Mouse (Mus musculus) MEL (cell line): ENCODE results near the gene Vti1a. TPM values are rescaled to one million over a fixed set of nuclear protein-coding genes. Genes with fewer than 3 reads are reported as not detected.

ENCODE experiments used
- DNase-seq: peaks from one replicate; pipeline ENCODE4 v3.0.0; 2011; ENCODE audit warnings: low read depth, low spot score
- H3K27ac ChIP-seq: 2 replicates; pipeline ENCODE4 v1.5.1; 2012; ENCODE audit warnings: low read depth, mild to moderate bottlenecking, control low read depth, low read length, moderate library complexity; ENCODE audit not compliant: control insufficient read depth
- H3K27me3 ChIP-seq, 2 experiments: fragments of 150-350 bp in 1 of 2; sonication (generic) in 1 of 2; 2 replicates each; pipeline ENCODE4 v1.6.1; 2012; ENCODE audit warnings: low read length in 2 of 2, mild to moderate bottlenecking in 2 of 2, improper control_type of control experiment in 1 of 2, moderate library complexity in 1 of 2; ENCODE audit not compliant: insufficient read depth in 2 of 2, control insufficient read depth in 1 of 2
- H3K36me3 ChIP-seq, 2 experiments: 2 replicates each; pipeline ENCODE4 v1.6.1; 2012 to 2014; ENCODE audit warnings: low read length in 2 of 2, improper control_type of control experiment in 1 of 2, inconsistent platforms in 1 of 2, mild to moderate bottlenecking in 1 of 2; ENCODE audit not compliant: insufficient read depth in 2 of 2, control insufficient read depth in 1 of 2
- H3K4me1 ChIP-seq, 2 experiments: fragments of 150-350 bp in 1 of 2; sonication (generic) in 1 of 2; 2 replicates each; pipeline ENCODE4 v1.6.1; 2012; ENCODE audit warnings: low read length in 2 of 2, improper control_type of control experiment in 1 of 2, mild to moderate bottlenecking in 1 of 2; ENCODE audit not compliant: insufficient read depth in 2 of 2, control insufficient read depth in 1 of 2
- H3K4me3 ChIP-seq, 2 experiments: fragments of 150-350 bp in 1 of 2; sonication (generic) in 1 of 2; 2 replicates each; pipeline ENCODE4 v1.5.1; 2012; ENCODE audit warnings: low read depth in 2 of 2, low read length in 2 of 2, mild to moderate bottlenecking in 2 of 2, moderate library complexity in 2 of 2, control low read depth in 1 of 2, improper control_type of control experiment in 1 of 2; ENCODE audit not compliant: control insufficient read depth in 1 of 2, insufficient read depth in 1 of 2
- H3K79me2 ChIP-seq: 2 replicates; pipeline ENCODE4 v1.6.1; 2012; ENCODE audit warnings: mild to moderate bottlenecking, low read length, moderate library complexity; ENCODE audit not compliant: control insufficient read depth, poor library complexity, insufficient read depth
- H3K9ac ChIP-seq: 2 replicates; pipeline ENCODE4 v1.6.1; 2012; ENCODE audit warnings: low read depth, mild to moderate bottlenecking, control low read depth, low read length, moderate library complexity; ENCODE audit not compliant: control insufficient read depth, poor library complexity, severe bottlenecking
- H3K9me3 ChIP-seq: fragments of 150-350 bp; sonication (generic); replicated peaks from 2 replicates; pipeline ENCODE4 v1.6.1; 2012; ENCODE audit warnings: mild to moderate bottlenecking, low read length, improper control_type of control experiment, moderate library complexity; ENCODE audit not compliant: insufficient read depth
- CHD1 ChIP-seq: IDR thresholded peaks from 2 replicates; pipeline ENCODE4 v1.6.1; 2012; ENCODE audit warnings: low read depth, mild to moderate bottlenecking, inconsistent platforms, low read length, improper control_type of control experiment
- CTCF ChIP-seq, 3 experiments: IDR thresholded peaks in 2 of 3; conservative IDR thresholded peaks in 1 of 3; 2 replicates each; pipeline ENCODE4 v1.5.1; 2011 to 2012; ENCODE audit warnings: low read length in 3 of 3, low read depth in 2 of 3, mild to moderate bottlenecking in 2 of 3, improper control_type of control experiment in 1 of 3, inconsistent platforms in 1 of 3, mixed read lengths in 1 of 3, moderate library complexity in 1 of 3; ENCODE audit not compliant: control insufficient read depth in 1 of 3, insufficient read depth in 1 of 3, poor library complexity in 1 of 3, severe bottlenecking in 1 of 3
- E2F4 ChIP-seq: IDR thresholded peaks from 2 replicates; pipeline ENCODE4 v1.6.1; 2011; ENCODE audit warnings: low read depth, low read length, improper control_type of control experiment, borderline replicate concordance
- ELF1 ChIP-seq: IDR thresholded peaks from 2 replicates; pipeline ENCODE4 v1.6.1; 2014; ENCODE audit warnings: low read depth, mild to moderate bottlenecking, inconsistent platforms, low read length, improper control_type of control experiment, moderate library complexity
- EP300 ChIP-seq, 2 experiments: IDR thresholded peaks; 2 replicates each; pipeline ENCODE4 v1.6.1; 2011; ENCODE audit warnings: improper control_type of control experiment in 2 of 2, low read length in 2 of 2, low read depth in 1 of 2, mild to moderate bottlenecking in 1 of 2
- GABPA ChIP-seq: IDR thresholded peaks from 2 replicates; pipeline ENCODE4 v1.6.1; 2012; ENCODE audit warnings: low read depth, mild to moderate bottlenecking, inconsistent platforms, low read length, improper control_type of control experiment, moderate library complexity
- HCFC1 ChIP-seq: IDR thresholded peaks from 2 replicates; pipeline ENCODE4 v1.6.1; 2012; ENCODE audit warnings: low read depth, mild to moderate bottlenecking, inconsistent platforms, low read length, improper control_type of control experiment, moderate library complexity
- JUND ChIP-seq: IDR thresholded peaks from 2 replicates; pipeline ENCODE4 v1.6.1; 2011; ENCODE audit warnings: low read depth, mild to moderate bottlenecking, improper control_type of control experiment, low read length
- KAT2A ChIP-seq: conservative IDR thresholded peaks from 2 replicates; pipeline ENCODE4 v1.6.1; 2012; ENCODE audit warnings: low read depth, low read length, improper control_type of control experiment, inconsistent platforms
- MAFK ChIP-seq: IDR thresholded peaks from 2 replicates; pipeline ENCODE4 v1.6.1; 2011; ENCODE audit warnings: low read depth, mild to moderate bottlenecking, low read length, improper control_type of control experiment, borderline replicate concordance
- MAX ChIP-seq: IDR thresholded peaks from 2 replicates; pipeline ENCODE4 v1.6.1; 2011; ENCODE audit warnings: low read length, improper control_type of control experiment
- MAZ ChIP-seq: IDR thresholded peaks from 2 replicates; pipeline ENCODE4 v1.6.1; 2012; ENCODE audit warnings: low read depth, mild to moderate bottlenecking, inconsistent platforms, low read length, improper control_type of control experiment
- MEF2A ChIP-seq: IDR thresholded peaks from 2 replicates; pipeline ENCODE4 v1.6.1; 2014; ENCODE audit warnings: low read depth, mild to moderate bottlenecking, inconsistent platforms, low read length, improper control_type of control experiment; ENCODE audit not compliant: poor library complexity, insufficient replicate concordance, severe bottlenecking; ENCODE audit errors: extremely low read depth
- MXI1 ChIP-seq: IDR thresholded peaks from 2 replicates; pipeline ENCODE4 v1.6.1; 2011; ENCODE audit warnings: mild to moderate bottlenecking, low read depth, low read length, improper control_type of control experiment
- MYC ChIP-seq: IDR thresholded peaks from 2 replicates; pipeline ENCODE4 v1.6.1; 2011; ENCODE audit warnings: low read depth, mild to moderate bottlenecking, low read length, improper control_type of control experiment, moderate library complexity
- NRF1 ChIP-seq: IDR thresholded peaks from 2 replicates; pipeline ENCODE4 v1.6.1; 2014; ENCODE audit warnings: low read depth, mild to moderate bottlenecking, inconsistent platforms, low read length, improper control_type of control experiment, moderate library complexity; ENCODE audit not compliant: poor library complexity, insufficient read depth, severe bottlenecking
- POLR2A ChIP-seq, 2 experiments: IDR thresholded peaks; 2 replicates each; pipeline ENCODE4 v1.6.1; 2011 to 2012; ENCODE audit warnings: low read length in 2 of 2, mild to moderate bottlenecking in 2 of 2, control low read depth in 1 of 2, improper control_type of control experiment in 1 of 2, low read depth in 1 of 2, moderate library complexity in 1 of 2; ENCODE audit not compliant: control insufficient read depth in 1 of 2, insufficient read depth in 1 of 2, poor library complexity in 1 of 2
- POLR2AphosphoS5 ChIP-seq: IDR thresholded peaks from 2 replicates; pipeline ENCODE4 v1.6.1; 2012; ENCODE audit warnings: low read depth, borderline replicate concordance, mild to moderate bottlenecking, inconsistent platforms, low read length, moderate library complexity, mixed read lengths
- RAD21 ChIP-seq: IDR thresholded peaks from 2 replicates; pipeline ENCODE4 v1.6.1; 2011; ENCODE audit warnings: mild to moderate bottlenecking, low read depth, low read length, improper control_type of control experiment
- SIN3A ChIP-seq: IDR thresholded peaks from 2 replicates; pipeline ENCODE4 v1.6.1; 2012; ENCODE audit warnings: low read length, improper control_type of control experiment, inconsistent platforms
- SMC3 ChIP-seq: IDR thresholded peaks from 2 replicates; pipeline ENCODE4 v1.6.1; 2011; ENCODE audit warnings: low read depth, low read length, improper control_type of control experiment
- TAL1 ChIP-seq: IDR thresholded peaks from 2 replicates; pipeline ENCODE4 v1.6.1; 2012; ENCODE audit warnings: mild to moderate bottlenecking, inconsistent platforms, low read length, moderate library complexity, mixed read lengths
- TCF12 ChIP-seq: IDR thresholded peaks from 2 replicates; pipeline ENCODE4 v1.6.1; 2014; ENCODE audit warnings: low read depth, mild to moderate bottlenecking, inconsistent platforms, low read length, improper control_type of control experiment, moderate library complexity
- USF1 ChIP-seq: IDR thresholded peaks from 2 replicates; pipeline ENCODE4 v1.6.1; 2014; ENCODE audit warnings: low read depth, mild to moderate bottlenecking, inconsistent platforms, low read length, improper control_type of control experiment, moderate library complexity
- USF2 ChIP-seq, 2 experiments: IDR thresholded peaks; 2 replicates each; pipeline ENCODE4 v1.6.1; 2011 to 2012; ENCODE audit warnings: improper control_type of control experiment in 2 of 2, low read length in 2 of 2, borderline replicate concordance in 1 of 2, inconsistent platforms in 1 of 2, low read depth in 1 of 2, mild to moderate bottlenecking in 1 of 2; ENCODE audit not compliant: insufficient read depth in 1 of 2
- ZC3H11A ChIP-seq: IDR thresholded peaks from 2 replicates; pipeline ENCODE4 v1.6.1; 2012; ENCODE audit warnings: low read depth, mild to moderate bottlenecking, inconsistent platforms, low read length, improper control_type of control experiment
- ZKSCAN1 ChIP-seq: IDR thresholded peaks from 2 replicates; pipeline ENCODE4 v1.6.1; 2012; ENCODE audit warnings: low read depth, mild to moderate bottlenecking, inconsistent platforms, low read length, improper control_type of control experiment, moderate library complexity
- ZMIZ1 ChIP-seq: IDR thresholded peaks from 2 replicates; pipeline ENCODE4 v1.6.1; 2012; ENCODE audit warnings: low read depth, mild to moderate bottlenecking, inconsistent platforms, low read length, improper control_type of control experiment, moderate library complexity
- polyA plus RNA-seq, 2 experiments: library from polyadenylated mRNA; stranded (reverse) in 1 of 2; unstranded in 1 of 2; fragments of >175 nt in 1 of 2; fragments of >200 nt in 1 of 2; gene quantifications; 2 replicates each; pipeline versions ENCODE4 v1.2.1 to v1.2.4; 2012; ENCODE audit warnings: low replicate concordance in 2 of 2, low read depth in 1 of 2; ENCODE audit not compliant: insufficient read length in 2 of 2, insufficient read depth in 1 of 2, missing spikeins in 1 of 2
- total RNA-seq: library from RNA; depleted of rRNA; stranded (reverse); fragments of 300-350 nt; gene quantifications from 2 replicates; pipeline ENCODE4 v1.2.3, GENCODE M21; 2012

Vti1a gene
- total and polyA plus RNA-seq, 3 experiments: 37.2 to 119 (median 42.8) TPM

GRCm38 (mm10) chr19:55565111-55565510 is 249.0 kb downstream of the Vti1a start:
- H3K9me3 ChIP-seq: no peaks in the 10 kb centered on the region
- no peaks in the 10 kb centered on the region for H3K79me2 ChIP-seq
- no peaks in the 10 kb centered on the region for H3K27me3 ChIP-seq
- peaks cover 33 to 49% of the 10 kb centered on the region in 2 experiments for H3K4me1 ChIP-seq
- H3K27ac ChIP-seq: peak overlapping the region; percentile 53
- H3K4me3 ChIP-seq: no peak overlapping the region
- no peak overlapping the region for H3K9ac ChIP-seq
- TF ChIP-seq POLR2AphosphoS5 (no peak), ELF1 (no peak), ZKSCAN1 (no peak), RAD21 (no peak), POLR2A (IDR thresholded peaks at IDR 0.05; ENCODE audit: control insufficient read depth in 1 of 2, insufficient read depth in 1 of 2, low read depth in 1 of 2, low read length in 2 of 2, poor library complexity in 1 of 2) (no peak), MAX (no peak), USF1 (no peak), ZC3H11A (no peak), ZMIZ1 (no peak)
- TF ChIP-seq, all 39 proteins: peak for 0
- DNase-seq: peak; percentile 55
- peaks cover 0 to 52% of the 10 kb centered on the region in 2 experiments; a peak in 2 of 4 replicates for H3K36me3 ChIP-seq

DNA sequence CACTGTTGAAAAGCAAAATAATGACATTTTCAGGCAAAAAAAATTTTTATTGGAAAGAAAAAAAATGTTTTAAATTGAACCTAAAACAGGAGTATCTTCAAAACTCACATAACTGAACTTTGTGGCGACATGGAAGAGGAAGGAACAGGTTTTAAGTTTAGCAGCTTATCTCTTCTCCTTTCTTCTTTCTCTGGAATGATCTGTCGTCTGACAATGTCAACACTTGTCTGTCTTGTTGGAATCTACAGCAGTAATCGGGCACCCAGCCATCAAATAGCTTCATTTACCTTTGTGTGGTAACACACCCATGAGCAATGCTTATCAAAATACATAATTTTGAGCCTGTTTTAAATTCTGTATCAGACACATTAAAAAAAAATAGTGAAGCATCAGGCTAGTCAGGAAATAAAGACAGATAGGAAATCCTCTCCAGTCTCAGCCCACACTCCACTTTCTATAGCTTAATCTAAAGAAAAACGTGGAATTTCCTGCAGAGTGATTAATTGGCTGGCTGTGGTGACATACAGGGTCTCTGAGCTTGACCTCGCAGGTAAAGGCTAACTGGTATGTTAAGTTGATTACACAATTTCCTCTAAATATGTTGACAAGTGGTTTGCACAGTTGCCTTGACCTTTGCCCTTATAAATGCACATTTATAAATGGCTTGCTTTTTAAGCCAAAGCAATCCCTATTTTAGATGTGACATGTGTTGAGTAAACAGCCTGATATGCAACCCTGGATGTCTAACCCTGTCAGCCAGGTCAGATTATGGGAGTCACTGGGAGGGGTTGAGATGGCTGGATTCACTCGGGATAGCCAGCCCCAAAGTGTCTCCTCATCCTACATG is 249.7 kb downstream of the Vti1a start:
- DNase-seq: peak; percentile 73
- Histone ChIP-seq H3K9me3 (no peaks in the 10 kb centered on the region), H3K4me3 (no peak overlapping the region), H3K36me3 (peaks cover 0 to 52% of the 10 kb centered on the region in 2 experiments; a peak in 2 of 4 replicates), H3K27me3 (no peaks in the 10 kb centered on the region), H3K4me1 (peaks cover 33 to 49% of the 10 kb centered on the region in 2 experiments), H3K79me2 (no peaks in the 10 kb centered on the region), H3K27ac (peak overlapping the region; percentile 53), H3K9ac (no peak overlapping the region)
- TF ChIP-seq HCFC1 (no peak), CHD1 (no peak), MXI1 (no peak; the same call in 1 of the 2 replicates), MAFK (no peak; the same call in 1 of the 2 replicates), JUND (no peak), MYC (peak; percentile 51; the same call in 1 of the 2 replicates), MAZ (no peak), ZKSCAN1 (no peak), CTCF (IDR thresholded peaks at IDR 0.05 in 2 of 3, conservative IDR thresholded peaks at IDR 0.05 in 1 of 3; ENCODE audit: control insufficient read depth in 1 of 3, insufficient read depth in 1 of 3, low read depth in 2 of 3, low read length in 3 of 3, poor library complexity in 1 of 3, severe bottlenecking in 1 of 3) (no peak), TAL1 (no peak), EP300 (IDR thresholded peaks at IDR 0.05; ENCODE audit: low read depth in 1 of 2, low read length in 2 of 2) (peak; percentile 77 to 78), ZMIZ1 (no peak), KAT2A (no peak), SIN3A (peak; percentile 77), ELF1 (0 out of 2 replicates have a peak, but pooled peaks have one; percentile 18), POLR2A (IDR thresholded peaks at IDR 0.05; ENCODE audit: control insufficient read depth in 1 of 2, insufficient read depth in 1 of 2, low read depth in 1 of 2, low read length in 2 of 2, poor library complexity in 1 of 2) (no peak), E2F4 (no peak), TCF12 (peak; percentile 65), USF2 (IDR thresholded peaks at IDR 0.05; ENCODE audit: borderline replicate concordance in 1 of 2, insufficient read depth in 1 of 2, low read depth in 1 of 2, low read length in 2 of 2) (no peak), MEF2A (0 out of 2 replicates have a peak, but pooled peaks have one; percentile 43), ZC3H11A (no peak), NRF1 (no peak), RAD21 (no peak), GABPA (no peak), SMC3 (no peak)
